Mouse (Mus musculus) duodenum, adult 2 months (tissue): Measurements from ENCODE around the gene Serpini2. TPM values are rescaled to one million over a fixed set of nuclear protein-coding genes. Genes with fewer than 3 reads are reported as not detected.

ENCODE experiments used
- polyA plus RNA-seq: library from polyadenylated mRNA; depleted of rRNA; stranded (reverse); fragments of >200 nt; gene quantifications from 2 replicates; pipeline ENCODE4 v1.2.3, GENCODE M21; 2012; ENCODE audit warnings: low replicate concordance; rRNA removed

The Serpini2 gene
- 0.14 TPM in 1 of 2 replicates, not detected in the other for polyA plus RNA-seq

DNA sequence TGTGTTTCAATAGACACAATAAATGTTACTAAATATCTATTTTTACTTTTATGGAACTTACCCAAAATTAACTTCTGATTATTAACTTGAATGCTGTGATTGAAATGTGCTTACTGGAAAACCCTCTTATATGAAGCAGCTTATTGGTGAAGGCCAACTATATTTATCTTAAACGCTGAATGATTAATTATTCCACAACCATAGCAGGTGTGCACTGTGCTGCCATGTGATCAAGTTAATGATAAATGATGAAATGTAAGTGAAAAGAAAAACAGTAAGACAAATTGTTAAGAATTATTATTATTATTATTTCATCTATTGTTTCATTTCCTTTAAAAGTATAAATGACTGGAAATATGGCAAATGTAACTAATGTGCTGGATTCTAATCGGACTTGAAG lies at the start of gene Serpini2:
Serpini2 (minus strand) TSS at position 101 of the 400 bp plus-strand sequence.

Other genes with a start within 250 kb of the Serpini2 start
- gene Zbbx, start 105.0 kb downstream of the Serpini2 start, polyA plus RNA-seq: not detected in 2 replicates
- gene Wdr49, start 212.1 kb upstream of the Serpini2 start, polyA plus RNA-seq: not detected in 2 replicates